Mouse (Mus musculus): ENCODE measurements around the gene Prkar2b. TPM values are rescaled to one million over a fixed set of nuclear protein-coding genes. Genes with fewer than 3 reads are reported as not detected.

Prkar2b gene
- total and polyA plus RNA-seq, 3 experiments, result 2.5 to 6.1 (median 2.9) TPM

- in situ Hi-C loops (cut with MboI; ENCODE audit: low pct_ligation_motif_present, low pct_unique_long_range_greater_than_20kb, low sequenced_read_pairs), result no loop called here
- H3K9ac ChIP-seq (ENCODE audit: insufficient read depth, low read depth), result no peak overlapping the region
- no peaks in the 10 kb centered on the region for H3K36me3 ChIP-seq (replicated peaks in 1 of 2; ENCODE audit: control insufficient read depth in 1 of 2, insufficient read depth in 1 of 2, low read length in 1 of 2)
- H3K27me3 ChIP-seq (replicated peaks), result no peaks in the 10 kb centered on the region
- no peak overlapping the region for H3K27ac ChIP-seq (ENCODE audit: insufficient read depth, low read depth)
- H3K79me2 ChIP-seq (replicated peaks; ENCODE audit: control insufficient read depth, extremely low read depth, insufficient read depth, poor library complexity, severe bottlenecking), result no peaks in the 10 kb centered on the region
- H3K4me3 ChIP-seq (replicated peaks in 1 of 3; ENCODE audit: low read depth in 2 of 3, low read length in 2 of 3, poor library complexity in 1 of 3), result no peak overlapping the region
- dilution Hi-C loops (cut with MboI; ENCODE audit: extremely low pct_ligation_motif_present, extremely low pct_unique_long_range_greater_than_20kb, low sequenced_read_pairs), result no loop called here
- no peak for TF ChIP-seq ELF1 (IDR thresholded peaks at IDR 0.05; ENCODE audit: low read depth, low read length)
- TF ChIP-seq ETS1 (conservative IDR thresholded peaks at IDR 0.05; ENCODE audit: low read depth, low read length), result no peak
- TF ChIP-seq EP300 (IDR thresholded peaks at IDR 0.05; ENCODE audit: low read length), result no peak
- TF ChIP-seq E2F4 (IDR thresholded peaks at IDR 0.05; ENCODE audit: insufficient replicate concordance, low read depth, low read length), result no peak
- no peak for TF ChIP-seq NRF1 (IDR thresholded peaks at IDR 0.05; ENCODE audit: low read depth, low read length)
- TF ChIP-seq PAX5 (IDR thresholded peaks at IDR 0.05; ENCODE audit: low read length), result no peak
- TF ChIP-seq ZKSCAN1 (IDR thresholded peaks at IDR 0.05; ENCODE audit: borderline replicate concordance, low read depth, low read length), result no peak
- no peak for TF ChIP-seq MYC (IDR thresholded peaks at IDR 0.05; ENCODE audit: low read depth, low read length)
- no peak for TF ChIP-seq POLR2AphosphoS2 (IDR thresholded peaks at IDR 0.05; ENCODE audit: low read depth, low read length)
- TF ChIP-seq BHLHE40 (IDR thresholded peaks at IDR 0.05; ENCODE audit: low read depth, low read length), result no peak
- TF ChIP-seq CTCF (conservative IDR thresholded peaks at IDR 0.05 in 1 of 2, IDR thresholded peaks at IDR 0.05 in 1 of 2; ENCODE audit: low read depth in 2 of 2, low read length in 2 of 2), result no peak
- no peak for TF ChIP-seq RAD21 (IDR thresholded peaks at IDR 0.05; ENCODE audit: low read depth, low read length)
- no peak for TF ChIP-seq RCOR1 (conservative IDR thresholded peaks at IDR 0.05; ENCODE audit: low read depth, low read length)
- TF ChIP-seq KAT2A (IDR thresholded peaks at IDR 0.05; ENCODE audit: insufficient replicate concordance, low read length), result no peak
- TF ChIP-seq ZNF384 (IDR thresholded peaks at IDR 0.05; ENCODE audit: low read depth, low read length), result no peak
- no peak for TF ChIP-seq MAZ (IDR thresholded peaks at IDR 0.05; ENCODE audit: low read depth, low read length)
- no peak for TF ChIP-seq MAX (IDR thresholded peaks at IDR 0.05; ENCODE audit: low read length)
- TF ChIP-seq MXI1 (IDR thresholded peaks at IDR 0.05; ENCODE audit: low read depth, low read length), result no peak
- peaks cover 3 to 12% of the 10 kb centered on the region in 2 experiments for H3K4me1 ChIP-seq (ENCODE audit: control insufficient read depth in 1 of 2, insufficient read depth in 2 of 2)
- H3K9me3 ChIP-seq (replicated peaks; ENCODE audit: low read length), result no peaks in the 10 kb centered on the region
- no peak overlapping the region for H3K4me2 ChIP-seq (ENCODE audit: insufficient read depth, low read depth, poor library complexity, severe bottlenecking)
- no peak for DNase-seq (ENCODE audit: extremely low read depth)
Measured at GRCm38 (mm10) chr12:32104451-32104862, 43.4 kb upstream of the Prkar2b start.

GRCm38 (mm10) chr12:32101306-32101705, 40.2 kb upstream of the Prkar2b start:
- H3K9ac ChIP-seq (ENCODE audit: insufficient read depth, low read depth), result no peak overlapping the region

More at GRCm38 (mm10) chr12:32101306-32101705, 40.2 kb upstream of the Prkar2b start:
- Histone ChIP-seq H3K4me1 (ENCODE audit: control insufficient read depth in 1 of 2, insufficient read depth in 2 of 2) (peaks cover 3 to 12% of the 10 kb centered on the region in 2 experiments), H3K27ac (ENCODE audit: insufficient read depth, low read depth) (no peak overlapping the region), H3K36me3 (replicated peaks in 1 of 2; ENCODE audit: control insufficient read depth in 1 of 2, insufficient read depth in 1 of 2, low read length in 1 of 2) (no peaks in the 10 kb centered on the region), H3K27me3 (replicated peaks) (no peaks in the 10 kb centered on the region), H3K4me2 (ENCODE audit: insufficient read depth, low read depth, poor library complexity, severe bottlenecking) (no peak overlapping the region), H3K4me3 (replicated peaks in 1 of 3; ENCODE audit: low read depth in 2 of 3, low read length in 2 of 3, poor library complexity in 1 of 3) (no peak overlapping the region), H3K79me2 (replicated peaks; ENCODE audit: control insufficient read depth, extremely low read depth, insufficient read depth, poor library complexity, severe bottlenecking) (no peaks in the 10 kb centered on the region), H3K9me3 (replicated peaks; ENCODE audit: low read length) (no peaks in the 10 kb centered on the region)
- no peak for DNase-seq (ENCODE audit: extremely low read depth)
- no peak for TF ChIP-seq ZC3H11A (IDR thresholded peaks at IDR 0.05; ENCODE audit: low read depth, low read length)
- TF ChIP-seq TCF12 (IDR thresholded peaks at IDR 0.05; ENCODE audit: low read depth, low read length), result 0 out of 2 replicates have a peak, but pooled peaks have one; percentile 45
- TF ChIP-seq EP300 (IDR thresholded peaks at IDR 0.05; ENCODE audit: low read length), result peak; percentile 42; the same call in 1 of the 2 replicates
- no peak for TF ChIP-seq MEF2A (IDR thresholded peaks at IDR 0.05; ENCODE audit: borderline replicate concordance, low read depth, low read length)
- TF ChIP-seq ZNF384 (IDR thresholded peaks at IDR 0.05; ENCODE audit: low read depth, low read length), result 0 out of 2 replicates have a peak, but pooled peaks have one; percentile 35
- peak; percentile 44; the same call in 1 of the 2 replicates for TF ChIP-seq IRF4 (IDR thresholded peaks at IDR 0.05; ENCODE audit: low read depth, low read length)
- in situ Hi-C loops (cut with MboI; ENCODE audit: low pct_ligation_motif_present, low pct_unique_long_range_greater_than_20kb, low sequenced_read_pairs) (no loop called here), dilution Hi-C loops (cut with MboI; ENCODE audit: extremely low pct_ligation_motif_present, extremely low pct_unique_long_range_greater_than_20kb, low sequenced_read_pairs) (no loop called here)
